Mouse (Mus musculus): Measurements from ENCODE around the gene Evi2a. TPM values are rescaled to one million over a fixed set of nuclear protein-coding genes. Genes with fewer than 3 reads are reported as not detected.

Gene Evi2a
- total and polyA plus RNA-seq, 2 experiments from 2014 or later: 2.7 to 4.0 TPM

GRCm38 (mm10) chr11:79522944-79523343 lies 7.5 kb downstream of the Evi2a start:
- Histone ChIP-seq H3K27me3 (ENCODE audit: insufficient read depth, low read length) (no peaks in the 10 kb centered on the region), H3K27ac (ENCODE audit: low read depth, low read length) (no peak overlapping the region), H3K9ac (replicated peaks; ENCODE audit: low read length, poor library complexity, severe bottlenecking) (no peak overlapping the region), H3K4me1 (ENCODE audit: insufficient read depth, low read length) (no peaks in the 10 kb centered on the region), H3K4me2 (ENCODE audit: low read depth, low read length, poor library complexity, severe bottlenecking) (no peak overlapping the region), H3K9me3 (ENCODE audit: low read length) (no peaks in the 10 kb centered on the region), H3K4me3 (ENCODE audit: low read depth, low read length) (no peak overlapping the region), H3K36me3 (ENCODE audit: insufficient read depth, low read length) (peaks cover under 1% of the 10 kb centered on the region; the same call in 1 of the 2 replicates)
- DNase-seq (ENCODE audit: low spot score) (no peak), ATAC-seq (ENCODE audit: low FRiP score) (no peak)
- WGBS: 89% methylated on average over 1 of the region's 1 CpGs
- no peak for TF ChIP-seq CTCF (IDR thresholded peaks at IDR 0.05)

GRCm38 (mm10) chr11:79521930-79522329 lies 8.5 kb downstream of the Evi2a start:
- ATAC-seq (ENCODE audit: low FRiP score) (no peak), DNase-seq (ENCODE audit: low spot score) (no peak)
- no peaks in the 10 kb centered on the region for H3K27me3 ChIP-seq (ENCODE audit: insufficient read depth, low read length)
- H3K36me3 ChIP-seq (ENCODE audit: insufficient read depth, low read length): no peaks in the 10 kb centered on the region
- no peak overlapping the region for H3K4me3 ChIP-seq (ENCODE audit: low read depth, low read length)
- no peak overlapping the region for H3K4me2 ChIP-seq (ENCODE audit: low read depth, low read length, poor library complexity, severe bottlenecking)
- no peak overlapping the region for H3K27ac ChIP-seq (ENCODE audit: low read depth, low read length)
- no peak for TF ChIP-seq CTCF (IDR thresholded peaks at IDR 0.05)
- no peaks in the 10 kb centered on the region for H3K9me3 ChIP-seq (ENCODE audit: low read length)
- H3K9ac ChIP-seq (replicated peaks; ENCODE audit: low read length, poor library complexity, severe bottlenecking): no peak overlapping the region
- no peaks in the 10 kb centered on the region for H3K4me1 ChIP-seq (ENCODE audit: insufficient read depth, low read length)

GRCm38 (mm10) chr11:79520772-79521171 lies 9.6 kb downstream of the Evi2a start:
- no peak overlapping the region for H3K4me2 ChIP-seq (ENCODE audit: low read depth, low read length, poor library complexity, severe bottlenecking)
- H3K27ac ChIP-seq (ENCODE audit: low read depth, low read length): no peak overlapping the region
- H3K4me3 ChIP-seq (ENCODE audit: low read depth, low read length): no peak overlapping the region
- no peak overlapping the region for H3K9ac ChIP-seq (replicated peaks; ENCODE audit: low read length, poor library complexity, severe bottlenecking)
- H3K27me3 ChIP-seq (ENCODE audit: insufficient read depth, low read length): no peaks in the 10 kb centered on the region
- TF ChIP-seq CTCF (IDR thresholded peaks at IDR 0.05): no peak
- DNase-seq (ENCODE audit: low spot score): no peak
- ATAC-seq (ENCODE audit: low FRiP score): no peak
- no peaks in the 10 kb centered on the region for H3K4me1 ChIP-seq (ENCODE audit: insufficient read depth, low read length)
- no peaks in the 10 kb centered on the region for H3K9me3 ChIP-seq (ENCODE audit: low read length)
- H3K36me3 ChIP-seq (ENCODE audit: insufficient read depth, low read length): no peaks in the 10 kb centered on the region

- Histone ChIP-seq H3K27ac (ENCODE audit: low read depth, low read length) (no peak overlapping the region), H3K4me2 (ENCODE audit: low read depth, low read length, poor library complexity, severe bottlenecking) (no peak overlapping the region), H3K36me3 (ENCODE audit: insufficient read depth, low read length) (no peaks in the 10 kb centered on the region), H3K4me1 (ENCODE audit: insufficient read depth, low read length) (no peaks in the 10 kb centered on the region), H3K27me3 (ENCODE audit: insufficient read depth, low read length) (no peaks in the 10 kb centered on the region), H3K4me3 (ENCODE audit: low read depth, low read length) (no peak overlapping the region), H3K9ac (replicated peaks; ENCODE audit: low read length, poor library complexity, severe bottlenecking) (no peak overlapping the region), H3K9me3 (ENCODE audit: low read length) (no peaks in the 10 kb centered on the region)
- no peak for ATAC-seq (ENCODE audit: low FRiP score)
- no peak for DNase-seq (ENCODE audit: low spot score)
- WGBS: 81% methylated on average over 1 of the region's 1 CpGs
- no peak for TF ChIP-seq CTCF (IDR thresholded peaks at IDR 0.05)
Measured at GRCm38 (mm10) chr11:79519878-79520291, 10.5 kb downstream of the Evi2a start.

- Histone ChIP-seq H3K9ac (replicated peaks; ENCODE audit: low read length, poor library complexity, severe bottlenecking) (no peak overlapping the region), H3K4me1 (ENCODE audit: insufficient read depth, low read length) (no peaks in the 10 kb centered on the region), H3K4me3 (ENCODE audit: low read depth, low read length) (no peak overlapping the region), H3K27ac (ENCODE audit: low read depth, low read length) (no peak overlapping the region), H3K27me3 (ENCODE audit: insufficient read depth, low read length) (no peaks in the 10 kb centered on the region), H3K4me2 (ENCODE audit: low read depth, low read length, poor library complexity, severe bottlenecking) (no peak overlapping the region), H3K9me3 (ENCODE audit: low read length) (no peaks in the 10 kb centered on the region), H3K36me3 (ENCODE audit: insufficient read depth, low read length) (0 out of 2 replicates have a peak, but pooled peaks cover under 1% of the 10 kb centered on the region)
- 74% methylated on average over 6 of the region's 6 CpGs for WGBS
- no peak for TF ChIP-seq CTCF (IDR thresholded peaks at IDR 0.05)
- DNase-seq (ENCODE audit: low spot score) (no peak), ATAC-seq (ENCODE audit: low FRiP score) (no peak)
Measured at GRCm38 (mm10) chr11:79519299-79519698, 11.1 kb downstream of the Evi2a start.

- no peak for TF ChIP-seq CTCF (IDR thresholded peaks at IDR 0.05)
- Histone ChIP-seq H3K9ac (replicated peaks; ENCODE audit: low read length, poor library complexity, severe bottlenecking) (no peak overlapping the region), H3K27me3 (ENCODE audit: insufficient read depth, low read length) (no peaks in the 10 kb centered on the region), H3K36me3 (ENCODE audit: insufficient read depth, low read length) (0 out of 2 replicates have a peak, but pooled peaks cover 2% of the 10 kb centered on the region), H3K27ac (ENCODE audit: low read depth, low read length) (no peak overlapping the region), H3K4me3 (ENCODE audit: low read depth, low read length) (no peak overlapping the region), H3K4me1 (ENCODE audit: insufficient read depth, low read length) (no peaks in the 10 kb centered on the region), H3K4me2 (ENCODE audit: low read depth, low read length, poor library complexity, severe bottlenecking) (no peak overlapping the region), H3K9me3 (ENCODE audit: low read length) (no peaks in the 10 kb centered on the region)
- no peak for ATAC-seq (ENCODE audit: low FRiP score)
- DNase-seq (ENCODE audit: low spot score): no peak
- 99% methylated on average over 2 of the region's 2 CpGs for WGBS
Measured at GRCm38 (mm10) chr11:79515798-79516197, 14.6 kb downstream of the Evi2a start.

Data from midbrain, postnatal 0 days (tissue).